Mouse (Mus musculus): ENCODE measurements around the gene Klri2. TPM values are rescaled to one million over a fixed set of nuclear protein-coding genes. Genes with fewer than 3 reads are reported as not detected.
"Not testable (repeated sequence)": the region's sequence is repeated elsewhere in the genome, so short reads cannot be mapped to it uniquely, and the experiment has no call there.

Klri2 gene
- polyA plus RNA-seq, 1 experiment from 2014 or later: not detected

DNA sequence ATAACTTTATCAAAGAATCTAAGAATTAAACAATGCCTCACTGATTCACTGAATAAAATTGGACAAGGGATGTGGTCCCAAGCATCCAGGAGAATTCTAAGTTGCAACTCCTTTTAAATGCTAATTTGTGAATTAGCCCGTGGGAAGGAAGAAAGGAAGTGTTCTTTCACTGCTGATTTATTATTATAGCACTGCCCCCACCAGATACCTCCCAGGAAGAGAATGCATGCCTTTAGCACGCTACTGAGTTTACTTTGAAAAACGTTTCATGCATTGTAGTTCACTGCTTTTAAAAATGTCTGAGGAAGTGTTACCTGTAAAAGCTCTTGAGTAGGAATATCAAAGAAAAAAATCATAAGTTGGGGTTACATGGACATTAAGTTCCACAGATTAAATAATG is 19.8 kb downstream of the Klri2 start:
- Histone ChIP-seq H3K27ac (replicated peaks; ENCODE audit: low read depth, low read length) (no peak overlapping the region), H3K9ac (replicated peaks; ENCODE audit: low read length) (no peak overlapping the region), H3K4me1 (ENCODE audit: control insufficient read depth, insufficient read depth, low read length) (no peaks in the 10 kb centered on the region), H3K9me3 (replicated peaks; ENCODE audit: control insufficient read depth, low read length) (no peaks in the 10 kb centered on the region), H3K36me3 (replicated peaks; ENCODE audit: control insufficient read depth, insufficient read depth, low read depth, low read length) (no peaks in the 10 kb centered on the region), H3K27me3 (ENCODE audit: control insufficient read depth, insufficient read depth, low read length) (no peaks in the 10 kb centered on the region), H3K4me2 (ENCODE audit: low read depth, low read length) (no peak overlapping the region), H3K4me3 (ENCODE audit: low read depth, low read length) (no peak overlapping the region)
- WGBS: 47% methylated on average over 3 of the region's 3 CpGs
- DNase-seq (ENCODE audit: low spot score): no peak
- no peak for ATAC-seq (replicated peaks; ENCODE audit: insufficient number of reproducible peaks, low FRiP score, low TSS enrichment, low read depth)

DNA sequence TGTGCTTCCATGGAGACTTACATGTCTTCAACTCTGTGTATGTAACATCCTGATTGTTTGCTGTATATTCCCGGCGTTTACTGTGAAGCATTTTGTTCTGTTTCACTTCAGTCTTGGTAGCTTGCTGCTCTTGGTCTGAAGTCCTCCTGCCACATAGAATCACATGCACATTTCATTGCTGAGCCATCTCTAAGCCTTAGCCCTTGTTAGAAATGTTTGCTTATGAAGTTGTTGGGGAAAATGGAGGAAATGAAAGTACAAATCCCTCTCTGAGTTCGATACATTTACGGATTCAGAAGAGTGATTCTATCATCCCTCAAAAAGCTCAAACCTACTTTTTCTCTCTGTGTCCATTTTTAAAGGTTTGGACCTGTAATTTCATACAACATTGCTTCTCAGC is 23.3 kb downstream of the Klri2 start, which contains the start of gene Klri1:
Gene Klri1, minus strand, starts transcription at position 101 of the 400 bp plus-strand sequence.
- no peaks in the 10 kb centered on the region for H3K36me3 ChIP-seq (replicated peaks; ENCODE audit: control insufficient read depth, insufficient read depth, low read depth, low read length)
- no peak for DNase-seq (ENCODE audit: low spot score)
- H3K4me3 ChIP-seq (ENCODE audit: low read depth, low read length): no peak within 1 kb of the TSS
- no peaks in the 10 kb centered on the region for H3K9me3 ChIP-seq (replicated peaks; ENCODE audit: control insufficient read depth, low read length)
- no peaks in the 10 kb centered on the region for H3K4me1 ChIP-seq (ENCODE audit: control insufficient read depth, insufficient read depth, low read length)
- no peak within 1 kb of the TSS for H3K9ac ChIP-seq (replicated peaks; ENCODE audit: low read length)
- ATAC-seq (replicated peaks; ENCODE audit: insufficient number of reproducible peaks, low FRiP score, low TSS enrichment, low read depth): no peak
- no peaks in the 10 kb centered on the region for H3K27me3 ChIP-seq (ENCODE audit: control insufficient read depth, insufficient read depth, low read length)
- H3K27ac ChIP-seq (replicated peaks; ENCODE audit: low read depth, low read length): no peak within 1 kb of the TSS
- H3K4me2 ChIP-seq (ENCODE audit: low read depth, low read length): no peak within 1 kb of the TSS
- 89% methylated on average over 4 of the region's 4 CpGs for WGBS

DNA sequence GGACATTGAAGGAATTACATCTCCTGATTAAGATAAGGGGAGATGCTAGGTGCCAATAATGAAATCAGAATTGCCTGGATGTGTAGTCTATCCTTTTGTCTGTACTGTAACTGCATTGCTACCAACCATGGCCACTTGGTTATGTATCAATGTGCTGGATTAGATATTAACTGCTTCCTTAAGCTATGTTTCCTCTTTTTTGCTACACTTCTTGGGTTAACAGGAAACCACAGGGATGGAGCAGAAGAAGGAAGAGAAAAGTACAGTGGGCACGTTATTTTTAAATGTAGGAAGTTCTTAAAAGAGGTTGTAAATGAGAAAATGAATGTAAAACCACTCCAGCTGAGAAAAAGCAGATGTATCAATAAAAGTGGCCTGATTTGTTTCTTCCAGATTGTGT is 26.7 kb downstream of the Klri2 start:
- no peaks in the 10 kb centered on the region for H3K36me3 ChIP-seq (replicated peaks; ENCODE audit: control insufficient read depth, insufficient read depth, low read depth, low read length)
- DNase-seq (ENCODE audit: low spot score) (no peak), ATAC-seq (replicated peaks; ENCODE audit: insufficient number of reproducible peaks, low FRiP score, low TSS enrichment, low read depth) (no peak)
- H3K4me1 ChIP-seq (ENCODE audit: control insufficient read depth, insufficient read depth, low read length): no peaks in the 10 kb centered on the region
- H3K4me3 ChIP-seq (ENCODE audit: low read depth, low read length): no peak overlapping the region
- H3K27me3 ChIP-seq (ENCODE audit: control insufficient read depth, insufficient read depth, low read length): no peaks in the 10 kb centered on the region
- H3K9me3 ChIP-seq (replicated peaks; ENCODE audit: control insufficient read depth, low read length): no peaks in the 10 kb centered on the region; the same call in 1 of the 2 replicates
- H3K4me2 ChIP-seq (ENCODE audit: low read depth, low read length): no peak overlapping the region
- H3K9ac ChIP-seq (replicated peaks; ENCODE audit: low read length): no peak overlapping the region
- WGBS: 39% methylated on average over 1 of the region's 1 CpGs
- no peak overlapping the region for H3K27ac ChIP-seq (replicated peaks; ENCODE audit: low read depth, low read length)

DNA sequence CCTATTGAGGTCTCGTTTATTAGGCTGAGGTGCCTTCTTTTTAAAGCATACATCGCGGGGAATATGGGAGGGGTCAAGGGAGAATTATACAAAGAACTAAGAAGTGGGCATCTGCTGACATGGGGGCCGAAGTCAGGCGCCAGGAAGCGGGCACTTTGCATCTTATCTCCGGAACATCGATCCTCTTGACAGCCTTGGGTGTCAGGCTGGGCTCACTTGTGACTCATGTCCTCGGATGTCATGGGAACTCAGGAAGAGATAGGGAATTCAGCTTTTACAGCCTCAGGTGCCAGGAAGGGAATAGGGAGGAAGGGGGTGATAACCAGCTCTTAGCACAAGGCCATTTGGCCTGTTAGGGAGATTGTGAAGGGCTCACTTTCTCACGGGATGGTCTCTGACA is 48.8 kb downstream of the Klri2 start:
- ATAC-seq (replicated peaks; ENCODE audit: insufficient number of reproducible peaks, low FRiP score, low TSS enrichment, low read depth); H3K9me3 ChIP-seq (replicated peaks; ENCODE audit: control insufficient read depth, low read length); H3K36me3 ChIP-seq (replicated peaks; ENCODE audit: control insufficient read depth, insufficient read depth, low read depth, low read length); H3K4me2 ChIP-seq (ENCODE audit: low read depth, low read length); H3K27me3 ChIP-seq (ENCODE audit: control insufficient read depth, insufficient read depth, low read length); H3K27ac ChIP-seq (replicated peaks; ENCODE audit: low read depth, low read length); H3K9ac ChIP-seq (replicated peaks; ENCODE audit: low read length); DNase-seq (ENCODE audit: low spot score); H3K4me1 ChIP-seq (ENCODE audit: control insufficient read depth, insufficient read depth, low read length); H3K4me3 ChIP-seq (ENCODE audit: low read depth, low read length): not testable (repeated sequence)
- 75% methylated on average over 10 of the region's 10 CpGs for WGBS

DNA sequence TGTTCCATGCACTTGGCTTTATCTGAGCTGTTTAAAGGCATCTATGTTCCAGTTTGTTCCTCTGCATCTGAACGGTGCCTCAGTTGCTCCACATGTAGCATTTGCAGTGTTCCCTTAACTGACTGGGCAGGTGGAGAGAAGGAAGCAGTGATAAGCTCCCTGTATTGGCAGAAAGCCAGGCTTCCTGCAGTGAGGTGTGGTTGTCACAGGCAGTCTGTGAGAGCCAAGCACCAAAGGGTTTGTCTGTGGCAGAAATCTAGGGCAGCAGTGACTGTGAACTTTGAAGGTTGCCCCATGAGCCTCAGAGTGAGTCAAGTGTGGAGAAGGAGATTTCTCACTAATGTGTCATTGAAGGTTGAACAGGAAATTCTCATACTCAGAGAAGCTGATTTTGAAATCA is 59.9 kb downstream of the Klri2 start:
- H3K4me2 ChIP-seq (ENCODE audit: low read depth, low read length): no peak overlapping the region
- 77% methylated on average over 1 of the region's 1 CpGs for WGBS
- no peak overlapping the region for H3K4me3 ChIP-seq (ENCODE audit: low read depth, low read length)
- ATAC-seq (replicated peaks; ENCODE audit: insufficient number of reproducible peaks, low FRiP score, low TSS enrichment, low read depth) (no peak), DNase-seq (ENCODE audit: low spot score) (no peak)
- H3K9me3 ChIP-seq (replicated peaks; ENCODE audit: control insufficient read depth, low read length): no peaks in the 10 kb centered on the region; the same call in 1 of the 2 replicates
- no peaks in the 10 kb centered on the region for H3K27me3 ChIP-seq (ENCODE audit: control insufficient read depth, insufficient read depth, low read length)
- no peaks in the 10 kb centered on the region for H3K36me3 ChIP-seq (replicated peaks; ENCODE audit: control insufficient read depth, insufficient read depth, low read depth, low read length)
- H3K9ac ChIP-seq (replicated peaks; ENCODE audit: low read length): no peak overlapping the region
- H3K27ac ChIP-seq (replicated peaks; ENCODE audit: low read depth, low read length): no peak overlapping the region
- no peaks in the 10 kb centered on the region for H3K4me1 ChIP-seq (ENCODE audit: control insufficient read depth, insufficient read depth, low read length)

Small RNAs within 50 kb of the gene (microRNA-seq; reads per million reads assigned to microRNA genes)
- not detected for gene Mir680-1 (ENCODE audit: borderline number of aligned reads)

Other genes with a start within 250 kb of the Klri2 start
- 0.36 TPM in 1 of 2 replicates, not detected in the other for gene Olr1, start 233.3 kb downstream of the Klri2 start, polyA plus RNA-seq (2014; fragmentation: Nextera tagmentation; extraction: Ambion mirVana)
- not detected in 2 replicates for gene Tmem52b, start 227.9 kb downstream of the Klri2 start, polyA plus RNA-seq (2014; fragmentation: Nextera tagmentation; extraction: Ambion mirVana)
- gene Gabarapl1, start 207.3 kb downstream of the Klri2 start, polyA plus RNA-seq (2014; fragmentation: Nextera tagmentation; extraction: Ambion mirVana): 17.5 and 19.4 TPM in 2 replicates
- gene Klre1, start 162.6 kb downstream of the Klri2 start, polyA plus RNA-seq (2014; fragmentation: Nextera tagmentation; extraction: Ambion mirVana): not detected in 2 replicates
- gene Klrd1, start 148.7 kb downstream of the Klri2 start, polyA plus RNA-seq (2014; fragmentation: Nextera tagmentation; extraction: Ambion mirVana): not detected in 2 replicates
- 0.08 TPM in 1 of 2 replicates, not detected in the other for gene Klrk1, start 116.6 kb downstream of the Klri2 start, polyA plus RNA-seq (2014; fragmentation: Nextera tagmentation; extraction: Ambion mirVana)
- gene Klrc3, start 97.1 kb downstream of the Klri2 start, polyA plus RNA-seq (2014; fragmentation: Nextera tagmentation; extraction: Ambion mirVana): not detected in 2 replicates
- gene Klrc2, start 79.8 kb downstream of the Klri2 start, polyA plus RNA-seq (2014; fragmentation: Nextera tagmentation; extraction: Ambion mirVana): not detected in 2 replicates
- gene Klrc1, start 61.5 kb downstream of the Klri2 start, polyA plus RNA-seq (2014; fragmentation: Nextera tagmentation; extraction: Ambion mirVana): not detected in 2 replicates
- gene Klri1, start 23.4 kb downstream of the Klri2 start, polyA plus RNA-seq (2014; fragmentation: Nextera tagmentation; extraction: Ambion mirVana): not detected in 2 replicates
- gene Gm156, start 43.8 kb upstream of the Klri2 start, polyA plus RNA-seq (2014; fragmentation: Nextera tagmentation; extraction: Ambion mirVana): not detected in 2 replicates
- not detected in 2 replicates for gene Gm17631, start 122.2 kb upstream of the Klri2 start, polyA plus RNA-seq (2014; fragmentation: Nextera tagmentation; extraction: Ambion mirVana)
- not detected in 2 replicates for gene Klra17, start 136.2 kb upstream of the Klri2 start, polyA plus RNA-seq (2014; fragmentation: Nextera tagmentation; extraction: Ambion mirVana)
- not detected in 2 replicates for gene Klra5, start 177.2 kb upstream of the Klri2 start, polyA plus RNA-seq (2014; fragmentation: Nextera tagmentation; extraction: Ambion mirVana)

Data from embryonic facial prominence, embryonic 11.5 days (tissue).